Mouse (Mus musculus) embryonic facial prominence, embryonic 14.5 days (tissue): Measurements from ENCODE around the gene Phf20. TPM values are rescaled to one million over a fixed set of nuclear protein-coding genes. Genes with fewer than 3 reads are reported as not detected.

Source experiments
- ATAC-seq: fragments of 200-750 bp; cut with Nextera tagmentation; 2 replicates; pipeline ENCODE4 v1.8.0; 2017; ENCODE audit warnings: low read depth, moderate number of reproducible peaks, moderate TSS enrichment
- DNase-seq: peaks from one replicate; pipeline ENCODE4 v3.0.0-alpha.2; 2015; ENCODE audit warnings: low spot score
- H3K27ac ChIP-seq: fragments of 300-500 bp; sonication (generic); replicated peaks from 2 replicates; pipeline ENCODE4 v1.5.1; 2014; ENCODE audit warnings: low read depth, mild to moderate bottlenecking, low read length, moderate library complexity
- H3K27me3 ChIP-seq: fragments of 300-500 bp; sonication (generic); replicated peaks from 2 replicates; pipeline ENCODE4 v1.6.1; 2014; ENCODE audit warnings: low read length; ENCODE audit not compliant: control insufficient read depth, insufficient read depth
- H3K36me3 ChIP-seq: fragments of 300-500 bp; sonication (generic); 2 replicates; pipeline ENCODE4 v1.6.1; 2014; ENCODE audit warnings: low read length, mixed read lengths; ENCODE audit not compliant: control insufficient read depth, insufficient read depth
- H3K4me1 ChIP-seq: fragments of 300-500 bp; sonication (generic); 2 replicates; pipeline ENCODE4 v1.6.1; 2014; ENCODE audit warnings: antibody characterized with exemption, low read length; ENCODE audit not compliant: control insufficient read depth, insufficient read depth
- H3K4me2 ChIP-seq: fragments of 300-500 bp; sonication (generic); 2 replicates; pipeline ENCODE4 v1.6.1; 2014; ENCODE audit warnings: low read depth, mild to moderate bottlenecking, low read length, moderate library complexity, mixed read lengths
- H3K4me3 ChIP-seq: fragments of 300-500 bp; sonication (generic); 2 replicates; pipeline ENCODE4 v1.5.1; 2014; ENCODE audit warnings: low read depth, mild to moderate bottlenecking, low read length
- H3K9ac ChIP-seq: fragments of 300-500 bp; sonication (generic); 2 replicates; pipeline ENCODE4 v1.6.1; 2014; ENCODE audit warnings: low read depth, mild to moderate bottlenecking, low read length, moderate library complexity, mixed read lengths
- H3K9me3 ChIP-seq: fragments of 300-500 bp; sonication (generic); 2 replicates; pipeline ENCODE4 v1.6.1; 2016; ENCODE audit warnings: low read length; ENCODE audit not compliant: control insufficient read depth
- WGBS: fragments of 180-500 bp; shearing (Covaris S2); extraction: QIAGEN DNeasy Blood & Tissue Kit; methylation state at CpG from one replicate; pipeline ENCODE4 v1.1.7; 2014; 5-methylcytosine and 5-hydroxymethylcytosine counted together
- polyA plus RNA-seq: library from polyadenylated mRNA; unstranded; fragments of >200 nt; fragmentation: Nextera tagmentation; extraction: Ambion mirVana; gene quantifications from 2 replicates; pipeline ENCODE4 v1.2.1, GENCODE M21; 2014

Gene Phf20
- polyA plus RNA-seq, 1 experiment from 2014 or later: 69.8 TPM

GRCm38 (mm10) chr2:156243011-156243410 lies 46.7 kb downstream of the Phf20 start:
- Histone ChIP-seq H3K9me3 (no peaks in the 10 kb centered on the region), H3K27me3 (no peaks in the 10 kb centered on the region), H3K9ac (no peak overlapping the region), H3K4me2 (no peak overlapping the region), H3K4me3 (no peak overlapping the region), H3K4me1 (no peaks in the 10 kb centered on the region; the same call in 1 of the 2 replicates), H3K36me3 (peaks cover 38% of the 10 kb centered on the region), H3K27ac (no peak overlapping the region)
- WGBS: 90% methylated on average over 8 of the region's 8 CpGs
- ATAC-seq: no peak
- no peak for DNase-seq

- H3K9ac ChIP-seq: no peak overlapping the region
- no peak for DNase-seq
- no peaks in the 10 kb centered on the region; the same call in 1 of the 2 replicates for H3K4me1 ChIP-seq
- H3K9me3 ChIP-seq: no peaks in the 10 kb centered on the region
- H3K27me3 ChIP-seq: no peaks in the 10 kb centered on the region
- no peak overlapping the region for H3K4me2 ChIP-seq
- H3K4me3 ChIP-seq: no peak overlapping the region
- ATAC-seq: no peak
- peaks cover 33% of the 10 kb centered on the region for H3K36me3 ChIP-seq
- H3K27ac ChIP-seq: no peak overlapping the region
Observed at GRCm38 (mm10) chr2:156247599-156247998, 51.3 kb downstream of the Phf20 start.

GRCm38 (mm10) chr2:156250761-156251160 lies 54.5 kb downstream of the Phf20 start:
- no peak overlapping the region for H3K9ac ChIP-seq
- DNase-seq: no peak
- no peaks in the 10 kb centered on the region for H3K27me3 ChIP-seq
- H3K9me3 ChIP-seq: no peaks in the 10 kb centered on the region
- H3K36me3 ChIP-seq: peaks cover 54% of the 10 kb centered on the region
- no peak overlapping the region for H3K4me3 ChIP-seq
- H3K4me1 ChIP-seq: no peaks in the 10 kb centered on the region; the same call in 1 of the 2 replicates
- no peak overlapping the region for H3K27ac ChIP-seq
- no peak overlapping the region for H3K4me2 ChIP-seq
- ATAC-seq: no peak

GRCm38 (mm10) chr2:156251291-156251690 lies 55.0 kb downstream of the Phf20 start:
- DNase-seq (no peak), ATAC-seq (no peak)
- H3K4me2 ChIP-seq: no peak overlapping the region
- WGBS: 65% methylated on average over 1 of the region's 1 CpGs
- peaks cover 53% of the 10 kb centered on the region for H3K36me3 ChIP-seq
- no peaks in the 10 kb centered on the region for H3K4me1 ChIP-seq
- H3K27me3 ChIP-seq: no peaks in the 10 kb centered on the region
- no peak overlapping the region for H3K27ac ChIP-seq
- H3K9me3 ChIP-seq: no peaks in the 10 kb centered on the region
- H3K4me3 ChIP-seq: no peak overlapping the region
- no peak overlapping the region for H3K9ac ChIP-seq

- H3K4me2 ChIP-seq: no peak overlapping the region
- no peaks in the 10 kb centered on the region for H3K27me3 ChIP-seq
- DNase-seq (peak; percentile 45), ATAC-seq (0 out of 2 replicates have a peak, but pooled peaks have one; percentile 30)
- H3K4me1 ChIP-seq: peaks cover 10% of the 10 kb centered on the region
- no peak overlapping the region; the same call in 1 of the 2 replicates for H3K27ac ChIP-seq
- no peaks in the 10 kb centered on the region for H3K9me3 ChIP-seq
- H3K36me3 ChIP-seq: peaks cover 67% of the 10 kb centered on the region
- H3K9ac ChIP-seq: no peak overlapping the region
- no peak overlapping the region for H3K4me3 ChIP-seq
- 35% methylated on average over 2 of the region's 2 CpGs for WGBS
Observed at GRCm38 (mm10) chr2:156257051-156257450, 60.8 kb downstream of the Phf20 start.

GRCm38 (mm10) chr2:156257922-156258761 lies 61.9 kb downstream of the Phf20 start:
- no peak overlapping the region for H3K27ac ChIP-seq

GRCm38 (mm10) chr2:156260968-156261367 lies 64.7 kb downstream of the Phf20 start:
- no peak overlapping the region for H3K4me2 ChIP-seq
- H3K4me1 ChIP-seq: peaks cover 10% of the 10 kb centered on the region
- H3K9me3 ChIP-seq: no peaks in the 10 kb centered on the region
- H3K9ac ChIP-seq: no peak overlapping the region
- H3K27me3 ChIP-seq: no peaks in the 10 kb centered on the region
- DNase-seq: no peak
- H3K4me3 ChIP-seq: no peak overlapping the region
- no peak overlapping the region for H3K27ac ChIP-seq
- H3K36me3 ChIP-seq: peaks cover 51% of the 10 kb centered on the region
- no peak for ATAC-seq
- 92% methylated on average over 2 of the region's 2 CpGs for WGBS

More at GRCm38 (mm10) chr2:156257922-156258761, 61.9 kb downstream of the Phf20 start:
- H3K4me2 ChIP-seq: no peak overlapping the region
- peaks cover 10% of the 10 kb centered on the region for H3K4me1 ChIP-seq
- H3K9me3 ChIP-seq: no peaks in the 10 kb centered on the region
- DNase-seq: no peak
- H3K9ac ChIP-seq: no peak overlapping the region
- 76% methylated on average over 11 of the region's 11 CpGs for WGBS
- no peak overlapping the region for H3K4me3 ChIP-seq
- no peak for ATAC-seq
- no peaks in the 10 kb centered on the region for H3K27me3 ChIP-seq
- peaks cover 59% of the 10 kb centered on the region for H3K36me3 ChIP-seq

- Histone ChIP-seq H3K27ac (no peak overlapping the region), H3K4me2 (no peak overlapping the region), H3K9me3 (no peaks in the 10 kb centered on the region), H3K4me3 (no peak overlapping the region), H3K9ac (no peak overlapping the region), H3K4me1 (no peaks in the 10 kb centered on the region), H3K36me3 (peaks cover 56% of the 10 kb centered on the region), H3K27me3 (no peaks in the 10 kb centered on the region)
- ATAC-seq: no peak
- peak; percentile 26 for DNase-seq
- 69% methylated on average over 4 of the region's 4 CpGs for WGBS
Observed at GRCm38 (mm10) chr2:156263204-156263893, 67.1 kb downstream of the Phf20 start.
